Mouse (Mus musculus): ENCODE results near the gene Cacnb2.

DNA sequence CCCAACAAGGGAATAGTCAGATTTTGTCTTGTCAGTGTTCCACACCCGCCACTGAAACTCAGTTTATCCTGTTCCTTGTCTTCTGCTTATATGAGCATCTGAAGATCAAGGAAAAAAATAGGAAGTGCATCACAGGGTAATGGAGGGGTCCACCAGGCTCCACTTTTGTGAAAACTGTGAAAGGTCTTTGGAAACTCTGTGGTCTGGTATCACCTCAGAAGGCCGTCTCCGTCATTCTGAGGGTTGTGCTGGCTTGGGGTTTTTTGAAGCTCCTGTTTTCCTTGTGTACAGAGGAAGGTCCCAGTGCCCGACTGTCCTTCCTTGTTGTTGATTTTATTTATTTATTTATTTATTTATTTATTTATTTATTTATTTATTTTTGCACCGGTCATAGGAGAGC is 20.9 kb downstream of the Cacnb2 start:
- TF ChIP-seq ZNF384 (IDR thresholded peaks at IDR 0.05; ENCODE audit: low read depth, low read length) = no peak
- TF ChIP-seq MAFK (IDR thresholded peaks at IDR 0.05; ENCODE audit: insufficient read depth, low read depth, low read length) = no peak
- TF ChIP-seq HCFC1 (IDR thresholded peaks at IDR 0.05; ENCODE audit: borderline replicate concordance, insufficient read depth, low read length) = no peak
- TF ChIP-seq CHD2 (IDR thresholded peaks at IDR 0.05; ENCODE audit: low read depth, low read length) = no peak
- no peak for TF ChIP-seq ZC3H11A (IDR thresholded peaks at IDR 0.05; ENCODE audit: borderline replicate concordance, low read depth, low read length)

All from ES-E14 (cell line).